Mouse (Mus musculus) C2C12 (cell line): ENCODE results near the gene Zcchc4. TPM values are rescaled to one million over a fixed set of nuclear protein-coding genes. Genes with fewer than 3 reads are reported as not detected.

Experiments
- H3K27me3 ChIP-seq: one replicate; pipeline ENCODE4 v1.6.1; 2011; ENCODE audit not compliant: control insufficient read depth, insufficient read depth, insufficient read length
- H3K36me3 ChIP-seq: one replicate; pipeline ENCODE4 v1.6.1; 2011; ENCODE audit not compliant: control insufficient read depth, insufficient read depth
- H3K4me3 ChIP-seq: one replicate; pipeline ENCODE4 v1.5.1; 2011; ENCODE audit warnings: mild to moderate bottlenecking, control low read depth; ENCODE audit not compliant: poor library complexity, insufficient read depth, severe bottlenecking
- H3K79me2 ChIP-seq: one replicate; pipeline ENCODE4 v1.6.1; 2011; ENCODE audit not compliant: control insufficient read depth, insufficient read depth
- H3K79me3 ChIP-seq: one replicate; pipeline ENCODE4 v1.6.1; 2011; ENCODE audit warnings: low read depth, control low read depth
- H3ac ChIP-seq: one replicate; pipeline ENCODE3; 2011; ENCODE audit warnings: low read depth; ENCODE audit not compliant: control insufficient read depth, insufficient read length
- CEBPB ChIP-seq: IDR thresholded peaks from one replicate; pipeline ENCODE4 v1.6.1; 2011; ENCODE audit warnings: low read depth, mild to moderate bottlenecking, control low read depth, moderate library complexity
- CTCF ChIP-seq: IDR thresholded peaks from one replicate; pipeline ENCODE4 v1.5.1; 2011; ENCODE audit not compliant: control insufficient read depth, insufficient read depth, insufficient read length
- FOSL1 ChIP-seq: IDR thresholded peaks from one replicate; pipeline ENCODE4 v1.8.0; 2011; ENCODE audit warnings: mild to moderate bottlenecking, low read length; ENCODE audit not compliant: poor library complexity, insufficient read depth, severe bottlenecking
- MAX ChIP-seq: IDR thresholded peaks from one replicate; pipeline ENCODE4 v1.6.1; 2011; ENCODE audit warnings: mild to moderate bottlenecking, control low read depth
- MYOD1 ChIP-seq: IDR thresholded peaks from one replicate; pipeline ENCODE4 v1.6.1; 2011; ENCODE audit warnings: low read depth; ENCODE audit not compliant: control insufficient read depth, insufficient read length
- MYOG ChIP-seq: IDR thresholded peaks from one replicate; pipeline ENCODE4 v1.6.1; 2011; ENCODE audit not compliant: control insufficient read depth, insufficient read length; ENCODE audit errors: extremely low read depth
- USF1 ChIP-seq: IDR thresholded peaks from one replicate; pipeline ENCODE4 v1.6.1; 2011; ENCODE audit warnings: low read depth, mild to moderate bottlenecking, control low read depth, moderate library complexity
- polyA plus RNA-seq: library from polyadenylated mRNA; unstranded; fragments of >200 nt; fragmentation: generic; extraction: Trizol; gene quantifications from one replicate; pipeline ENCODE4 v1.2.1, GENCODE M21; 2012; ENCODE audit warnings: missing spikeins

Zcchc4 gene
- polyA plus RNA-seq, 1 experiment: 9.7 TPM

- peak; percentile 55 for TF ChIP-seq USF1
- TF ChIP-seq FOSL1: no peak
- Histone ChIP-seq H3K27me3 (no peaks in the 10 kb centered on the region), H3K36me3 (peaks cover 41% of the 10 kb centered on the region), H3K79me2 (peaks cover 56% of the 10 kb centered on the region), H3K4me3 (no peak overlapping the region), H3K79me3 (peaks cover 40% of the 10 kb centered on the region), H3ac (no peak overlapping the region)
Observed at GRCm38 (mm10) chr5:52794109-52794508, 18.9 kb downstream of the Zcchc4 start.

- no peak overlapping the region for H3K4me3 ChIP-seq
- H3K79me2 ChIP-seq: peaks cover 12% of the 10 kb centered on the region
- no peaks in the 10 kb centered on the region for H3K79me3 ChIP-seq
- no peak for TF ChIP-seq USF1
- no peak for TF ChIP-seq FOSL1
- no peak for TF ChIP-seq MAX
- TF ChIP-seq MYOG: no peak
- TF ChIP-seq CEBPB: no peak
- no peak for TF ChIP-seq MYOD1
- TF ChIP-seq CTCF: no peak
- no peaks in the 10 kb centered on the region for H3K27me3 ChIP-seq
- peaks cover 65% of the 10 kb centered on the region for H3K36me3 ChIP-seq
- no peak overlapping the region for H3ac ChIP-seq
Observed at GRCm38 (mm10) chr5:52799274-52799985, 24.2 kb downstream of the Zcchc4 start.

GRCm38 (mm10) chr5:52805801-52806200, 30.6 kb downstream of the Zcchc4 start:
- TF ChIP-seq CEBPB: no peak
- no peak for TF ChIP-seq FOSL1
- no peak for TF ChIP-seq USF1
- peaks cover 74% of the 10 kb centered on the region for H3K36me3 ChIP-seq
- H3K79me3 ChIP-seq: no peaks in the 10 kb centered on the region
- H3ac ChIP-seq: no peak overlapping the region
- H3K4me3 ChIP-seq: no peak overlapping the region
- no peaks in the 10 kb centered on the region for H3K27me3 ChIP-seq
- H3K79me2 ChIP-seq: peaks cover 7% of the 10 kb centered on the region

- no peak for TF ChIP-seq USF1
- no peak for TF ChIP-seq MAX
- no peak for TF ChIP-seq FOSL1
- no peak for TF ChIP-seq MYOG
- no peak for TF ChIP-seq CTCF
- no peak for TF ChIP-seq MYOD1
- TF ChIP-seq CEBPB: no peak
Observed at GRCm38 (mm10) chr5:52806349-52806748, 31.1 kb downstream of the Zcchc4 start.

GRCm38 (mm10) chr5:52807030-52807429, 31.8 kb downstream of the Zcchc4 start:
- H3K4me3 ChIP-seq: no peak overlapping the region
- TF ChIP-seq FOSL1: no peak
- no peak for TF ChIP-seq MYOG
- no peak for TF ChIP-seq CTCF
- TF ChIP-seq MYOD1: no peak
- no peak for TF ChIP-seq USF1
- TF ChIP-seq CEBPB: no peak
- no peak for TF ChIP-seq MAX
- H3ac ChIP-seq: no peak overlapping the region
- no peaks in the 10 kb centered on the region for H3K79me2 ChIP-seq
- H3K36me3 ChIP-seq: peaks cover 72% of the 10 kb centered on the region
- H3K79me3 ChIP-seq: no peaks in the 10 kb centered on the region
- H3K27me3 ChIP-seq: no peaks in the 10 kb centered on the region

More at GRCm38 (mm10) chr5:52806349-52806748, 31.1 kb downstream of the Zcchc4 start:
- peaks cover 2% of the 10 kb centered on the region for H3K79me2 ChIP-seq
- H3K4me3 ChIP-seq: no peak overlapping the region
- no peaks in the 10 kb centered on the region for H3K27me3 ChIP-seq
- peaks cover 72% of the 10 kb centered on the region for H3K36me3 ChIP-seq
- no peaks in the 10 kb centered on the region for H3K79me3 ChIP-seq
- H3ac ChIP-seq: no peak overlapping the region

GRCm38 (mm10) chr5:52810446-52810845, 35.2 kb downstream of the Zcchc4 start:
- TF ChIP-seq MAX (no peak), USF1 (no peak), MYOG (no peak), FOSL1 (no peak), CEBPB (no peak), CTCF (no peak), MYOD1 (no peak)
- peaks cover 77% of the 10 kb centered on the region for H3K36me3 ChIP-seq

More at GRCm38 (mm10) chr5:52810446-52810845, 35.2 kb downstream of the Zcchc4 start:
- H3K79me2 ChIP-seq: no peaks in the 10 kb centered on the region
- no peaks in the 10 kb centered on the region for H3K79me3 ChIP-seq
- H3K4me3 ChIP-seq: no peak overlapping the region
- H3ac ChIP-seq: no peak overlapping the region
- H3K27me3 ChIP-seq: no peaks in the 10 kb centered on the region
